Mouse (Mus musculus): ENCODE data around the gene Trim65. TPM values are rescaled to one million over a fixed set of nuclear protein-coding genes. Genes with fewer than 3 reads are reported as not detected.

The Trim65 gene
- polyA plus RNA-seq, 1 experiment from 2014 or later: 6.1 TPM

GRCm38 (mm10) chr11:116086258-116087193, 44.4 kb downstream of the Trim65 start, which contains the start of gene Wbp2:
TSS of gene Wbp2 (minus strand) at chr11:116086995.
- Histone ChIP-seq H3K36me3 (peaks cover 23% of the 10 kb centered on the region), H3K4me2 (replicated peaks) (peak within 1 kb of the TSS; percentile 64), H3K9me3 (replicated peaks) (no peaks in the 10 kb centered on the region), H3K27me3 (no peaks in the 10 kb centered on the region), H3K27ac (replicated peaks) (peak within 1 kb of the TSS; percentile 86), H3K4me3 (replicated peaks) (peak within 1 kb of the TSS; percentile 54), H3K4me1 (peaks cover 25% of the 10 kb centered on the region), H3K9ac (peak within 1 kb of the TSS; percentile 42)
- 4% methylated on average over 39 of the region's 43 CpGs for WGBS
- peak; percentile 98 for ATAC-seq (ENCODE audit: insufficient number of reproducible peaks, low FRiP score, low TSS enrichment, low read depth)

DNA sequence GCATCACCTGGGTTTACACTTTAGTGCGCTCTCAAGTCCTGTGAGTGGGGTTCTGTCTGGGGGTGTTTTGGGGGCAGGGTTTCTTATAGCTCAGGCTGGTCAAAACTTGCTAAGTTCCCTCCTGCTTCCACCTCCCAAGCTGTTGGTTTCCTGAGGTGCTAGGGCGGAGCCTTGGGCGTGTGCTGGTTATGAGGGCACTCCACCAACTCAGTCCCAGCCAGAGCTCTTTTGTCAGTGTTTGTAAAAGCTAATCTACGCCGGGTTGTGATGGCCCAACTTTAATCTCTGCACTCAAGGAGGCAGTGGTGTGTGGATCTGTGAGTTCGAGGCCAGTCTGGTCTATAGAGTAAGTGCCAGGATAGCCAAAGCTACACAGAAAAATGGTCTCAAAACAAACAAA, 46.8 kb downstream of the Trim65 start:
- 81% methylated on average over 6 of the region's 6 CpGs for WGBS
- peaks cover 47% of the 10 kb centered on the region for H3K36me3 ChIP-seq
- H3K4me2 ChIP-seq (replicated peaks): no peak overlapping the region
- ATAC-seq (ENCODE audit: insufficient number of reproducible peaks, low FRiP score, low TSS enrichment, low read depth): no peak
- H3K27ac ChIP-seq (replicated peaks): no peak overlapping the region
- peaks cover 32% of the 10 kb centered on the region for H3K4me1 ChIP-seq
- H3K9ac ChIP-seq: no peak overlapping the region
- H3K9me3 ChIP-seq (replicated peaks): no peaks in the 10 kb centered on the region
- H3K27me3 ChIP-seq: no peaks in the 10 kb centered on the region
- no peak overlapping the region for H3K4me3 ChIP-seq (replicated peaks)

- no peak overlapping the region for H3K4me3 ChIP-seq (replicated peaks)
- no peak for ATAC-seq (ENCODE audit: insufficient number of reproducible peaks, low FRiP score, low TSS enrichment, low read depth)
- no peak overlapping the region for H3K4me2 ChIP-seq (replicated peaks)
- no peak overlapping the region for H3K27ac ChIP-seq (replicated peaks)
- no peaks in the 10 kb centered on the region for H3K27me3 ChIP-seq
- H3K4me1 ChIP-seq: peaks cover 40% of the 10 kb centered on the region
- no peak overlapping the region for H3K9ac ChIP-seq
- H3K9me3 ChIP-seq (replicated peaks): no peaks in the 10 kb centered on the region
- peaks cover 49% of the 10 kb centered on the region for H3K36me3 ChIP-seq
- WGBS: 92% methylated on average over 14 of the region's 14 CpGs
Observed at GRCm38 (mm10) chr11:116083096-116083672, 47.7 kb downstream of the Trim65 start.

DNA sequence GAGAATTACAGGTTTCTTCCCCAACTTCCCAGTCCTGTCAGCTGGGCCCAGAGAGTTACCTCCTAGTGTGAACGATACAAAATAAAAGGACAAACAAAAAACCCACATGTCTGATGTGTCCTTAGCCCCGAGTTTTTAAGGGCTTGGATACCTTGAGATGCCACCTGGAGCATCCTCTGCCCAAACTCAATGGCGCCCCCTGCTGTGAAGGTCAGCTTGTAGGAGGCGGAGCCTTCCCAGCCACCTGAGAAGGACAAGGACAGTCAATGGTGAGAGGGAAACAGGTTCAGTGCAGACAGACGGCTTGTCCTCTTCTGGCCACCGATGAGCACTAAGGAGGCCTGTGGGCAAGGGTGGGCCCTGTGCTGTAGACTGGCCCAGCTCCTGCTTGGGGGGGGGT, 49.8 kb downstream of the Trim65 start:
- no peak for ATAC-seq (ENCODE audit: insufficient number of reproducible peaks, low FRiP score, low TSS enrichment, low read depth)
- Histone ChIP-seq H3K4me3 (replicated peaks) (no peak overlapping the region), H3K27ac (replicated peaks) (no peak overlapping the region), H3K9ac (no peak overlapping the region), H3K9me3 (replicated peaks) (no peaks in the 10 kb centered on the region), H3K4me1 (peaks cover 43% of the 10 kb centered on the region), H3K36me3 (peaks cover 49% of the 10 kb centered on the region), H3K27me3 (no peaks in the 10 kb centered on the region), H3K4me2 (replicated peaks) (no peak overlapping the region)
- WGBS: 68% methylated on average over 6 of the region's 6 CpGs

DNA sequence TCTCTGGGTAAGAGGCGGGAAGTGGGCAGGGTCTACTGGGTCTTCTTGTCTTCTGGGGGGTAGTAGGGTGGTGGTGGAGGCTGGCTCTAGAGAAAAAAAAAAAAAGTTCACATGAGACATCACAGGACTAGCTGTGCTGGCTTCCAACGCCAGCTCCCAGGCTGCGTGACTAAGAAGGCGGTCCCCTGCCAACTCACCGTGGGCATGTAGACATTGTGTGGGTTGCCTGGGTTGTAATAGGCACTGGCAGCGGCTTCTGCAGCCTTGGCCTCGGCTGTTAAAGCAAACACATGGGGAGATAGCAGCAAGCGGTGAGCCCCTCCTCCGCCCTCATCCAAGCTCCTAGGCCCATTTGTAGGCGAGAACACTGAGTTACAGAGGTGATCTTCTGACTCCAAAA, 51.4 kb downstream of the Trim65 start:
- Histone ChIP-seq H3K4me2 (replicated peaks) (no peak overlapping the region), H3K4me1 (peaks cover 38% of the 10 kb centered on the region), H3K9me3 (replicated peaks) (no peaks in the 10 kb centered on the region), H3K4me3 (replicated peaks) (no peak overlapping the region), H3K9ac (no peak overlapping the region), H3K27ac (replicated peaks) (no peak overlapping the region), H3K36me3 (peaks cover 49% of the 10 kb centered on the region), H3K27me3 (no peaks in the 10 kb centered on the region)
- no peak for ATAC-seq (ENCODE audit: insufficient number of reproducible peaks, low FRiP score, low TSS enrichment, low read depth)
- WGBS: 76% methylated on average over 10 of the region's 10 CpGs

GRCm38 (mm10) chr11:116078676-116079320, 52.1 kb downstream of the Trim65 start:
- Histone ChIP-seq H3K4me3 (replicated peaks) (no peak overlapping the region), H3K4me1 (peaks cover 32% of the 10 kb centered on the region), H3K4me2 (replicated peaks) (peak overlapping the region; percentile 46; the same call in 1 of the 2 replicates), H3K27ac (replicated peaks) (peak overlapping the region; percentile 34; the same call in 1 of the 2 replicates), H3K9ac (no peak overlapping the region), H3K36me3 (peaks cover 47% of the 10 kb centered on the region), H3K27me3 (no peaks in the 10 kb centered on the region), H3K9me3 (replicated peaks) (no peaks in the 10 kb centered on the region)
- ATAC-seq (ENCODE audit: insufficient number of reproducible peaks, low FRiP score, low TSS enrichment, low read depth): no peak
- 46% methylated on average over 10 of the region's 10 CpGs for WGBS

GRCm38 (mm10) chr11:116078221-116078620, 52.7 kb downstream of the Trim65 start:
- H3K36me3 ChIP-seq: peaks cover 41% of the 10 kb centered on the region
- H3K9ac ChIP-seq: no peak overlapping the region
- peak overlapping the region; percentile 86 for H3K27ac ChIP-seq (replicated peaks)
- ATAC-seq (ENCODE audit: insufficient number of reproducible peaks, low FRiP score, low TSS enrichment, low read depth): peak; percentile 8; the same call in 1 of the 2 replicates
- peak overlapping the region; percentile 18; the same call in 1 of the 2 replicates for H3K4me3 ChIP-seq (replicated peaks)
- 12% methylated on average over 16 of the region's 16 CpGs for WGBS
- H3K27me3 ChIP-seq: no peaks in the 10 kb centered on the region
- H3K9me3 ChIP-seq (replicated peaks): no peaks in the 10 kb centered on the region
- H3K4me2 ChIP-seq (replicated peaks): peak overlapping the region; percentile 46
- peaks cover 31% of the 10 kb centered on the region for H3K4me1 ChIP-seq

GRCm38 (mm10) chr11:116077446-116078204, 53.3 kb downstream of the Trim65 start, which contains the start of gene Unc13d:
TSS of gene Unc13d (minus strand) at chr11:116077961.
- ATAC-seq (ENCODE audit: insufficient number of reproducible peaks, low FRiP score, low TSS enrichment, low read depth): peak; percentile 18
- Histone ChIP-seq H3K4me1 (peaks cover 31% of the 10 kb centered on the region), H3K36me3 (peaks cover 37% of the 10 kb centered on the region), H3K27me3 (no peaks in the 10 kb centered on the region), H3K4me2 (replicated peaks) (peak within 1 kb of the TSS; percentile 46), H3K9ac (no peak within 1 kb of the TSS), H3K4me3 (replicated peaks) (peak within 1 kb of the TSS; percentile 18; the same call in 1 of the 2 replicates), H3K27ac (replicated peaks) (peak within 1 kb of the TSS; percentile 86), H3K9me3 (replicated peaks) (no peaks in the 10 kb centered on the region)
- WGBS: 54% methylated on average over 22 of the region's 22 CpGs

- Histone ChIP-seq H3K9me3 (replicated peaks) (no peaks in the 10 kb centered on the region), H3K4me1 (peaks cover 31% of the 10 kb centered on the region), H3K27me3 (no peaks in the 10 kb centered on the region), H3K27ac (replicated peaks) (no peak overlapping the region), H3K36me3 (peaks cover 29% of the 10 kb centered on the region), H3K4me2 (replicated peaks) (no peak overlapping the region), H3K4me3 (replicated peaks) (no peak overlapping the region), H3K9ac (no peak overlapping the region)
- no peak for ATAC-seq (ENCODE audit: insufficient number of reproducible peaks, low FRiP score, low TSS enrichment, low read depth)
- WGBS: 85% methylated on average over 7 of the region's 7 CpGs
Observed at GRCm38 (mm10) chr11:116076836-116077235, 54.1 kb downstream of the Trim65 start.

- no peaks in the 10 kb centered on the region for H3K27me3 ChIP-seq
- WGBS: 59% methylated on average over 7 of the region's 7 CpGs
- no peak overlapping the region for H3K4me3 ChIP-seq (replicated peaks)
- H3K4me2 ChIP-seq (replicated peaks): no peak overlapping the region
- H3K27ac ChIP-seq (replicated peaks): no peak overlapping the region
- H3K9me3 ChIP-seq (replicated peaks): no peaks in the 10 kb centered on the region
- no peak overlapping the region for H3K9ac ChIP-seq
- H3K36me3 ChIP-seq: peaks cover 23% of the 10 kb centered on the region
- no peak for ATAC-seq (ENCODE audit: insufficient number of reproducible peaks, low FRiP score, low TSS enrichment, low read depth)
- H3K4me1 ChIP-seq: peaks cover 31% of the 10 kb centered on the region
Observed at GRCm38 (mm10) chr11:116076266-116076540, 54.7 kb downstream of the Trim65 start.

Data from embryonic facial prominence, embryonic 15.5 days (tissue).